Mouse (Mus musculus) bone marrow, adult 2 months (tissue): ENCODE measurements at regions not wholly inside any gene's neighbourhood (a gene's known extent, or its start where the extent isn't known, plus 50 kb on each side); places are given as distances from the start of the nearest gene placed in this dataset.

Experiments
- H3K27ac ChIP-seq: fragments of 200-500 bp; 2 replicates; pipeline ENCODE4 v1.5.1; 2012; ENCODE audit warnings: low read depth, mild to moderate bottlenecking, control low read depth, inconsistent platforms, low read length; ENCODE audit not compliant: control insufficient read depth, poor library complexity, insufficient read depth
- H3K4me1 ChIP-seq: fragments of 200-500 bp; 2 replicates; pipeline ENCODE4 v1.6.1; 2011; ENCODE audit warnings: low read length; ENCODE audit not compliant: control insufficient read depth, insufficient read depth
- H3K4me3 ChIP-seq: fragments of 200-500 bp; replicated peaks from 2 replicates; pipeline ENCODE3; 2011; ENCODE audit warnings: mild to moderate bottlenecking, low read depth, low read length, control low read depth; ENCODE audit not compliant: control insufficient read depth
- CTCF ChIP-seq: fragments of 200-500 bp; IDR thresholded peaks from 2 replicates; pipeline ENCODE4 v1.5.1; 2011; ENCODE audit warnings: low read length, control low read depth; ENCODE audit not compliant: control insufficient read depth, insufficient read depth
- POLR2A ChIP-seq: fragments of 200-500 bp; IDR thresholded peaks from 2 replicates; pipeline ENCODE4 v1.6.1; 2011; ENCODE audit warnings: low read depth, mild to moderate bottlenecking, control low read depth, low read length, borderline replicate concordance; ENCODE audit not compliant: control insufficient read depth
- WGBS: fragments of 180-500 bp; shearing (Covaris S2); methylation state at CpG from one replicate; pipeline ENCODE4 v1.1.7; 2018; 5-methylcytosine and 5-hydroxymethylcytosine counted together

- WGBS, result 87% methylated on average over 3 of the region's 3 CpGs
- no peak for TF ChIP-seq POLR2A
- TF ChIP-seq CTCF, result no peak
- Histone ChIP-seq H3K4me3 (no peak overlapping the region), H3K27ac (no peak overlapping the region), H3K4me1 (no peaks in the 10 kb centered on the region)
Observed at GRCm38 (mm10) chr13:60403471-60403870, 198.3 kb upstream of the Dapk1 start.

DNA sequence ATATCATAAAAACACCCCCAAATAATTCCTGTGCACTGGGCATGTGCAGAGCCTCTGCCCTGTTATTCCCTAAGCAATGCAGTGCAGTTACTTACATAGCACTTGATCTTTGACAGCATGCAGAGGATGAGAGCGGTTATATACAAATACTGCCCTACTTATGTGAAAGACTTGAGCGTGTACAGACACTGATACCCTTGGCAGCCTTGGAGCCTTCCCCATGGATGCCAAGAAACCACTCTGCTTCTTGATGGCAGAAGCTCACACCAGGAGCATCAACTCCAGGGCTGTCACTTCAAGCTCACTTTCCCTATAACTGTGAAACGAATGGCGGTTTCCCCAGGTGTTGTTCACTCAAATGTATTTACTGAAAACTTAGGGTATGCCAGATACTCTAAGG, 194.4 kb upstream of the Dapk1 start:
- Histone ChIP-seq H3K4me3 (no peak overlapping the region), H3K4me1 (no peaks in the 10 kb centered on the region), H3K27ac (no peak overlapping the region)
- 90% methylated on average over 4 of the region's 4 CpGs for WGBS
- TF ChIP-seq CTCF (no peak), POLR2A (no peak)

DNA sequence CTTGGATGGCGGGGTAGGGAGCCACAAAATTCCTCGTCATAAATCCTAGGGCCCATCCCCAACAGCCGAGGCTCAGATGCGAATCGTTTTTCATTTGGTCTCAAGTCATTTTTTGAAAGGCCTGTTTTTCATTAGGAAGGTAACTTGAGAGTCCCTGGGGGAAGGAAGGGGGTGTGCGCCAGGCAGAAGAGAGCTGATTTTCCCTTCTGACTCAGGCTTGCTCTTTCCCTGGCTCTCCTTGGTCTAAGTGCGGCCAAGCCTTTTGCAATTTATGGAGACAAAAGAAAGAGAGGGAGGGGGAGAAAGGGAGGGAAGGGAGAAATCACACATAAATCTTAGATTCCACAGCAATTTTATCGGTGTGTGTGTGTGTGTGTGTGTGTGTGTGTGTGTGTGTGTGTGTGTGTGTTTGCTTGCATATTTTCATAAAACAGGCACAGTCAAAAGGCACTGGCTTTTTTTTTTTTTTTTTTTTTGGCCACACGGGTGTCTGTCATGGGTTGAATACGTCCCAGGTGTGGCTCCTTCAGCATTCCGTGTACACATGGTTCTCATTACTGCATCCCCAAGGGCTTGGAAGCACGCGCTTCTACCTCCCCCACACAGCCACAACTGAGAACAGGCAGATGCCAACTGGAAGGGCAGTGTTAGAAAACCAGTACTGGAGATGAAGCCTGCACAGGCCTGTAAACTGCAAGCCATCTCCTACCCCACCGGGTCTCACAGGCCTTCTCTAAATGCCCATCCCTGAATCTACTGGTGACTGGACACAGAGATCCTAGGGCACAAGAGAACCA, 191.8 kb upstream of the Dapk1 start:
- H3K27ac ChIP-seq, result no peak overlapping the region
- WGBS, result 83% methylated on average over 13 of the region's 14 CpGs
- TF ChIP-seq POLR2A, result no peak
- no peak for TF ChIP-seq CTCF
- no peaks in the 10 kb centered on the region for H3K4me1 ChIP-seq
- no peak overlapping the region for H3K4me3 ChIP-seq

- Histone ChIP-seq H3K27ac (no peak overlapping the region), H3K4me3 (no peak overlapping the region), H3K4me1 (no peaks in the 10 kb centered on the region)
- no peak for TF ChIP-seq CTCF
- no peak for TF ChIP-seq POLR2A
- 74% methylated on average over 1 of the region's 1 CpGs for WGBS
Observed at GRCm38 (mm10) chr13:60416024-60416423, 185.7 kb upstream of the Dapk1 start.

- no peak overlapping the region for H3K27ac ChIP-seq
- TF ChIP-seq CTCF, result no peak
- no peak for TF ChIP-seq POLR2A
- H3K4me3 ChIP-seq, result no peak overlapping the region
- no peaks in the 10 kb centered on the region for H3K4me1 ChIP-seq
- WGBS, result 83% methylated on average over 8 of the region's 8 CpGs
Observed at GRCm38 (mm10) chr13:60417015-60417414, 184.7 kb upstream of the Dapk1 start.

GRCm38 (mm10) chr13:60417436-60418158, 184.2 kb upstream of the Dapk1 start:
- TF ChIP-seq POLR2A, result no peak
- no peak for TF ChIP-seq CTCF
- 82% methylated on average over 14 of the region's 14 CpGs for WGBS
- Histone ChIP-seq H3K4me3 (no peak overlapping the region), H3K27ac (no peak overlapping the region), H3K4me1 (no peaks in the 10 kb centered on the region)

DNA sequence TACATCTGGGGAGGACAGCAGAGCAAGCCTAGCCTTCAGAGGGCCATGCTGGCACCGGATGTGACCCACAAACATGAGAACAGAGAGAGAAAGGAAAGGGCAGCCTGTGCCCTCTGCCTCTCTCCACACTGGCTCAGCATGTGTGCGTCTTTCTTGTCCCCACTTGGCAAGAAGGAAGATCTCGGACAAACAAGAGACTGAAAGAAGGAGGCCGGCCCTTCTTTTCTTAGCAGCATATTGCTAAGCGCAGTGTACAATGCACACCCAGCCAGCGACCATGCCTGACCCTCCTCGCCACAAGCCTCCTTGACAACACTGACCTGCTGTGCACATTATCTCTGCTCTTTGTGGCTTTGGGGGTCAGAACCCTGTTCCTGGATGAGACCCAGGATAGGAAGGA, 181.4 kb upstream of the Dapk1 start:
- no peaks in the 10 kb centered on the region for H3K4me1 ChIP-seq
- 69% methylated on average over 7 of the region's 7 CpGs for WGBS
- H3K4me3 ChIP-seq, result no peak overlapping the region
- TF ChIP-seq POLR2A (no peak), CTCF (no peak)
- H3K27ac ChIP-seq, result no peak overlapping the region

DNA sequence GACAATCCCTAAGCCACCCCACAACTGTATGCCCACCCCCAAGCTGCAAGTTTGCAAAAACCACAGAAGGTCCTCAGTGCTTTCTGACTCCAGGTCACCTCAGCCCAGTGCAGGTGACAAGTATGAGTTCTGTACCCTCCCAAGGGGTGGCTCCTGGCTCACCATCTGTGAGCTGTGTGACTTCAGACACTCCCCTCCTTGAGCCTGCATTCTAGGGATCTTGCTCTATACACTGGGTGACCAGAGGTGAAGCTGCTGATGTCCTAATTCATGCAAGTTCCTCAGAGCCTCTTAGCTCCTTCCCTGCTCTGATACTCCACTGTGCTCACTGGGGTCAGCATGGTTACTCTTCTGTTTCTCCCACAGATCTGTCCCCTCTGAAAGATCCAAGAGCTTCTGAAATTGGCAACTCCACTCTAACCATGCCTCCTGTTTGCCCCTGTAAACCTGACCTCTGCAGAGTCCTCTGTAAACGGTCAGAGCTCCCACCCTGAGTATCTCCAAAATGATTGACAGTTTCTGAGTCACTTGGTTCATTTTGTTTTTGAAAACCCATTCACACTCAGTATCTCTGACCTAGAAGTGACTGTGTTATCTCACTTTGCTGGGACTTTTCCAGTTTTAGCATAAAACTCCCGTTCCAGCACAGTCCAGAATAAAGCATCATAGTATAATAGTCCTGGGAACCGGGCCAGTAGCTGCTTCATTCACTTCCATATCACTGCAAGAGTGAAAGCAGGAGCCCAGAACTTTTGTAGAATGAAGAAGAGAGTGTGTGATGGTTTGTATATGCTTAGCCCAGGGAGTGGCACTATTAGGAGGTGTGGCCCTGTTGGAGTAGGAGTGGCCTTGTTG, 180.7 kb upstream of the Dapk1 start:
- Histone ChIP-seq H3K4me3 (no peak overlapping the region), H3K4me1 (no peaks in the 10 kb centered on the region), H3K27ac (no peak overlapping the region)
- TF ChIP-seq CTCF (no peak), POLR2A (no peak)
- 56% methylated on average over 3 of the region's 3 CpGs for WGBS
